Mouse (Mus musculus): Measurements from ENCODE around the gene Scube2. TPM values are rescaled to one million over a fixed set of nuclear protein-coding genes. Genes with fewer than 3 reads are reported as not detected.

Scube2 gene
- total and polyA plus RNA-seq, 3 experiments, result not detected

DNA sequence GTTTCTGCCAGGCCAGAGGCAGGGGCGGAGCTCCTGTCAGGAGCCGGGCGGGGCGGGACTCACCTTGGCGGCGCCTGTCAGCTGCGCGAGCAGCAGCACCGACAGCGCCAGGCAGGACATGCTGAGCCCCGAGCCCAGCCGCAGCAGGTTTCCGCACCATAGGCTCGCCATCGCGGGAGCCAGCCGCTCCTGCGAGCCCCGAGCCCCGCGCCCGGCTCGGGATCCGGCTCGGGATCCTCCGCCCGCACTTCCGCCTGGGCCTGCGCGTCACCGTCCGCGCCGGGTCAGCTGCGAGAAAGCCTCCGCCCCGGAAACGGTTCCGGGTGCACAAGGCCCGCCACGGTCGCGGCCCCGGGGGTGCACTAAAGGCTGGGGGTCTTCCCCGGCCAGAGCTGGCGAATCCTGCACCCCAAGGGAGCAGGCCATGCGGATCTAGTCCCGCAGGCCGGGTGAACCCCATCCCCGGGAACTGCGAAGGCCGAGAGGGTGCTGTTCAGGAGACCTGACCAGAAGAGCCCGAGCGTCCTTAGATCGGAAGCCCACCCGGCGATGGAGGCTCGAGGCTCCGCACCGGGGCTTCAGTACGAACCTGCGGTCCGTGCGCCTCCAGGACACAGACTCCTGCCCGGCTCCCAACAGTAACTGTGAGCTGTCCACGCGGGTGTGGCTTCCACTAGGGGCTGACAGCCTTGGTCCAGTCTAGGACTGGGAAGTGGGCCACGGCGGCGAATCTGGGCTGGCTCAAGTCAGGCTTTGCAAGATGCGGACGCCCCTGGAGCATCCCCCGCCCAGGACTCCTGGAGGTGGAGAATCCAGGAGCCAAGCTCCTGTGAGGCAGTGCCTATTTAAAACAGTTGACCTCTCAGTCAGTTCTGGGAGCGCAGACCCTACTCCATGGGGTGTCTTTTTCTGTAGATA, 113.2 kb downstream of the Scube2 start, which contains the start of gene Tmem9b (continued):
- no peak for TF ChIP-seq ETS1 (conservative IDR thresholded peaks at IDR 0.05; ENCODE audit: low read depth, low read length)
- TF ChIP-seq ZMIZ1 (IDR thresholded peaks at IDR 0.05; ENCODE audit: low read depth, low read length), result peak; percentile 90
- no peak for TF ChIP-seq SMC3 (IDR thresholded peaks at IDR 0.05; ENCODE audit: low read depth, low read length)
- no peak for TF ChIP-seq ZKSCAN1 (IDR thresholded peaks at IDR 0.05; ENCODE audit: borderline replicate concordance, low read depth, low read length)
- no peak for TF ChIP-seq EP300 (IDR thresholded peaks at IDR 0.05; ENCODE audit: low read length)
- no peak for TF ChIP-seq TBP (conservative IDR thresholded peaks at IDR 0.05; ENCODE audit: low read depth, low read length)
- peak; percentile 74 for TF ChIP-seq NELFE (IDR thresholded peaks at IDR 0.05; ENCODE audit: low read depth, low read length)
- TF ChIP-seq HCFC1 (IDR thresholded peaks at IDR 0.05; ENCODE audit: low read depth, low read length), result peak; percentile 79
- TF ChIP-seq MAX (IDR thresholded peaks at IDR 0.05; ENCODE audit: low read length), result peak; percentile 17; the same call in 1 of the 2 replicates

DNA sequence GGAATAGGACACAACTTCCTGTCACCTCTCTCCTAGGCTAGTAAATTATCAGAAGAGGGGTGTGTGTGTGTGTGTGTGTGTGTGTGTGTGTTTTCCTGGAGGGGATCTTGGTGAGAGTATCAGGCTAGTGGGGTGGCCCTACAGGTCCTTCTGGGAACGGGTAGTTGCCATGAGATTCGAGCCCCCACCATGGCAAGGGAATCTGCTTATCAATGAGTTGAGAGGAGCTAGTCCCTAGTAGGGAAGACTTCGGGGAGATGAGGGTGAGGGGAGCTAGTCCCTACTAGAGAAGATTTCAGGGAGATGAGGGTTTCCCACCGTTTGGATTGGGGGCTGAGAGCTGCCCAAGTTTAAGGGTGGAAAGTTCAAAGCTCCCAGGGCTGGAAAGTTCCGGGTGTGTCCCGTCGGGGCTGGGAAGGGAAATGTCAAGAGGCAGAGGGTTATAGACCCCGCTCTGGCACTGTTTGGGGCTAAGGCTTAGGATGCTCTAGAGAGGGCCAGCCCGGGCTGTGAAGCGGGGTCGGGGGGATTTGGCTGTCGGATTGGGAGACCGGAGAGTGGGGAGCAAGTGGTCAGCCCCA, 114.0 kb downstream of the Scube2 start:
- H3K4me2 ChIP-seq (ENCODE audit: insufficient read depth, low read depth, poor library complexity, severe bottlenecking), result peak overlapping the region; percentile 37
- no peak overlapping the region for H3K27ac ChIP-seq (ENCODE audit: insufficient read depth, low read depth)
- H3K79me2 ChIP-seq (replicated peaks; ENCODE audit: control insufficient read depth, extremely low read depth, insufficient read depth, poor library complexity, severe bottlenecking), result no peaks in the 10 kb centered on the region
- peak overlapping the region; percentile 92 for H3K9ac ChIP-seq (ENCODE audit: insufficient read depth, low read depth)
- no peaks in the 10 kb centered on the region for H3K9me3 ChIP-seq (replicated peaks; ENCODE audit: low read length)
- in situ Hi-C loops (cut with MboI; ENCODE audit: low pct_ligation_motif_present, low pct_unique_long_range_greater_than_20kb, low sequenced_read_pairs), result no loop called here
- dilution Hi-C loops (cut with MboI; ENCODE audit: extremely low pct_ligation_motif_present, extremely low pct_unique_long_range_greater_than_20kb, low sequenced_read_pairs), result no loop called here
- peaks cover 2 to 18% of the 10 kb centered on the region in 2 experiments; a peak in 3 of 4 replicates for H3K4me1 ChIP-seq (ENCODE audit: control insufficient read depth in 1 of 2, insufficient read depth in 2 of 2)
- H3K4me3 ChIP-seq (replicated peaks in 1 of 3; ENCODE audit: low read depth in 2 of 3, low read length in 2 of 3, poor library complexity in 1 of 3), result peak overlapping the region; percentile 87 to 96 (median 91)
- no peak for DNase-seq (ENCODE audit: extremely low read depth)
- no peaks in the 10 kb centered on the region for H3K27me3 ChIP-seq (replicated peaks)
- H3K36me3 ChIP-seq (replicated peaks in 1 of 2; ENCODE audit: control insufficient read depth in 1 of 2, insufficient read depth in 1 of 2, low read length in 1 of 2), result peaks cover 0 to 21% of the 10 kb centered on the region in 2 experiments
- TF ChIP-seq NRF1 (IDR thresholded peaks at IDR 0.05; ENCODE audit: low read depth, low read length) (no peak), MXI1 (IDR thresholded peaks at IDR 0.05; ENCODE audit: low read depth, low read length) (no peak), TCF12 (IDR thresholded peaks at IDR 0.05; ENCODE audit: low read depth, low read length) (no peak), HCFC1 (IDR thresholded peaks at IDR 0.05; ENCODE audit: low read depth, low read length) (no peak), MYC (IDR thresholded peaks at IDR 0.05; ENCODE audit: low read depth, low read length) (no peak), SIN3A (IDR thresholded peaks at IDR 0.05; ENCODE audit: low read length) (no peak), JUN (IDR thresholded peaks at IDR 0.05; ENCODE audit: insufficient read depth, low read depth, low read length) (no peak), IRF4 (IDR thresholded peaks at IDR 0.05; ENCODE audit: low read depth, low read length) (0 out of 2 replicates have a peak, but pooled peaks have one; percentile 3)

Other genes starting within 250 kb of the Scube2 start
- 1.6 and 1.9 TPM in 2 replicates for gene St5, start 162.1 kb downstream of the Scube2 start, total RNA-seq (2012; rRNA removed)
- gene St5, start 162.1 kb downstream of the Scube2 start, total RNA-seq (2014; rRNA removed), result 1.3 and 1.5 TPM in 2 replicates
- 3.4 and 4.1 TPM in 2 replicates for gene St5, start 162.1 kb downstream of the Scube2 start, polyA plus RNA-seq (2012; ENCODE audit: insufficient read length, low read depth)
- 34.5 and 35.0 TPM in 2 replicates for gene Akip1, start 162.0 kb downstream of the Scube2 start, total RNA-seq (2012; rRNA removed)
- gene Akip1, start 162.0 kb downstream of the Scube2 start, total RNA-seq (2014; rRNA removed), result 38.5 and 42.5 TPM in 2 replicates
- gene Akip1, start 162.0 kb downstream of the Scube2 start, polyA plus RNA-seq (2012; ENCODE audit: insufficient read length, low read depth), result 46.2 and 51.5 TPM in 2 replicates
- gene BC051019, start 141.8 kb downstream of the Scube2 start, total RNA-seq (2012; rRNA removed), result not detected in 2 replicates
- 0.17 TPM in 1 of 2 replicates, not detected in the other for gene BC051019, start 141.8 kb downstream of the Scube2 start, total RNA-seq (2014; rRNA removed)
- gene BC051019, start 141.8 kb downstream of the Scube2 start, polyA plus RNA-seq (2012; ENCODE audit: insufficient read length, low read depth), result 0.33 TPM in 2 replicates
- gene Ascl3, start 134.0 kb downstream of the Scube2 start, total RNA-seq (2012; rRNA removed), result not detected in 2 replicates
- gene Ascl3, start 134.0 kb downstream of the Scube2 start, total RNA-seq (2014; rRNA removed), result not detected in 2 replicates
- gene Ascl3, start 134.0 kb downstream of the Scube2 start, polyA plus RNA-seq (2012; ENCODE audit: insufficient read length, low read depth), result not detected in 2 replicates
- 24.8 and 26.6 TPM in 2 replicates for gene Tmem9b, start 112.8 kb downstream of the Scube2 start, total RNA-seq (2012; rRNA removed)
- gene Tmem9b, start 112.8 kb downstream of the Scube2 start, total RNA-seq (2014; rRNA removed), result 35.6 and 40.3 TPM in 2 replicates
- 23.4 and 25.6 TPM in 2 replicates for gene Tmem9b, start 112.8 kb downstream of the Scube2 start, polyA plus RNA-seq (2012; ENCODE audit: insufficient read length, low read depth)
- gene Nrip3, start 83.7 kb downstream of the Scube2 start, total RNA-seq (2012; rRNA removed), result 0.04 TPM in 1 of 2 replicates, not detected in the other
- not detected in 2 replicates for gene Nrip3, start 83.7 kb downstream of the Scube2 start, total RNA-seq (2014; rRNA removed)
- gene Nrip3, start 83.7 kb downstream of the Scube2 start, polyA plus RNA-seq (2012; ENCODE audit: insufficient read length, low read depth), result not detected in 2 replicates
- 14.8 and 20.7 TPM in 2 replicates for gene Dennd5a, start 94.8 kb upstream of the Scube2 start, total RNA-seq (2012; rRNA removed)
- 29.5 and 32.8 TPM in 2 replicates for gene Dennd5a, start 94.8 kb upstream of the Scube2 start, total RNA-seq (2014; rRNA removed)
- gene Dennd5a, start 94.8 kb upstream of the Scube2 start, polyA plus RNA-seq (2012; ENCODE audit: insufficient read length, low read depth), result 15.8 and 24.6 TPM in 2 replicates
- gene Tmem41b, start 121.2 kb upstream of the Scube2 start, total RNA-seq (2012; rRNA removed), result 51.1 and 67.6 TPM in 2 replicates
- gene Tmem41b, start 121.2 kb upstream of the Scube2 start, total RNA-seq (2014; rRNA removed), result 101 and 106 TPM in 2 replicates
- 56.3 and 59.1 TPM in 2 replicates for gene Tmem41b, start 121.2 kb upstream of the Scube2 start, polyA plus RNA-seq (2012; ENCODE audit: insufficient read length, low read depth)
- gene Ipo7, start 152.6 kb upstream of the Scube2 start, total RNA-seq (2012; rRNA removed), result 126 and 137 TPM in 2 replicates
- 181 and 198 TPM in 2 replicates for gene Ipo7, start 152.6 kb upstream of the Scube2 start, total RNA-seq (2014; rRNA removed)
- gene Ipo7, start 152.6 kb upstream of the Scube2 start, polyA plus RNA-seq (2012; ENCODE audit: insufficient read length, low read depth), result 183 and 189 TPM in 2 replicates
- gene Zfp143, start 195.5 kb upstream of the Scube2 start, total RNA-seq (2012; rRNA removed), result 17.0 and 18.4 TPM in 2 replicates
- 22.7 and 23.4 TPM in 2 replicates for gene Zfp143, start 195.5 kb upstream of the Scube2 start, total RNA-seq (2014; rRNA removed)
- gene Zfp143, start 195.5 kb upstream of the Scube2 start, polyA plus RNA-seq (2012; ENCODE audit: insufficient read length, low read depth), result 17.1 and 17.5 TPM in 2 replicates